Mouse (Mus musculus) midbrain, embryonic 12.5 days (tissue): ENCODE measurements around the gene Rab5b. TPM values are rescaled to one million over a fixed set of nuclear protein-coding genes. Genes with fewer than 3 reads are reported as not detected.
"Not testable (repeated sequence)": the region's sequence is repeated elsewhere in the genome, so short reads cannot be mapped to it uniquely, and the experiment has no call there.

Experiments used
- ATAC-seq: fragments of 200-750 bp; cut with Nextera tagmentation; 2 replicates; pipeline ENCODE4 v1.8.0; 2017; ENCODE audit warnings: low read depth, moderate TSS enrichment, moderate library complexity; ENCODE audit not compliant: low FRiP score
- H3K27ac ChIP-seq: fragments of 300-500 bp; sonication (generic); replicated peaks from 2 replicates; pipeline ENCODE4 v1.5.1; 2016; ENCODE audit warnings: mild to moderate bottlenecking
- H3K27me3 ChIP-seq: fragments of 300-500 bp; sonication (generic); 2 replicates; pipeline ENCODE4 v1.6.1; 2016; ENCODE audit warnings: mild to moderate bottlenecking
- H3K36me3 ChIP-seq: fragments of 300-500 bp; sonication (generic); 2 replicates; pipeline ENCODE4 v1.6.1; 2016
- H3K4me1 ChIP-seq: fragments of 300-500 bp; sonication (generic); 2 replicates; pipeline ENCODE4 v1.6.1; 2016
- H3K4me2 ChIP-seq: fragments of 300-500 bp; sonication (generic); replicated peaks from 2 replicates; pipeline ENCODE4 v1.6.1; 2016; ENCODE audit warnings: mild to moderate bottlenecking, moderate library complexity
- H3K4me3 ChIP-seq: fragments of 300-500 bp; sonication (generic); 2 replicates; pipeline ENCODE4 v1.5.1; 2016; ENCODE audit warnings: mild to moderate bottlenecking
- H3K9ac ChIP-seq: fragments of 300-500 bp; sonication (generic); replicated peaks from 2 replicates; pipeline ENCODE4 v1.6.1; 2016; ENCODE audit warnings: mild to moderate bottlenecking, moderate library complexity
- H3K9me3 ChIP-seq: fragments of 300-500 bp; sonication (generic); 2 replicates; pipeline ENCODE4 v1.6.1; 2016; ENCODE audit warnings: mild to moderate bottlenecking
- WGBS: fragments of 180-500 bp; shearing (Covaris S2); methylation state at CpG from one replicate; pipeline ENCODE4 v1.1.7; 2016; 5-methylcytosine and 5-hydroxymethylcytosine counted together
- polyA plus RNA-seq: library from polyadenylated mRNA; unstranded; fragments of >200 nt; fragmentation: Nextera tagmentation; extraction: Ambion mirVana; gene quantifications from 2 replicates; pipeline ENCODE4 v1.2.1, GENCODE M21; 2016

The Rab5b gene
- polyA plus RNA-seq, 1 experiment from 2014 or later: 96.5 TPM

DNA sequence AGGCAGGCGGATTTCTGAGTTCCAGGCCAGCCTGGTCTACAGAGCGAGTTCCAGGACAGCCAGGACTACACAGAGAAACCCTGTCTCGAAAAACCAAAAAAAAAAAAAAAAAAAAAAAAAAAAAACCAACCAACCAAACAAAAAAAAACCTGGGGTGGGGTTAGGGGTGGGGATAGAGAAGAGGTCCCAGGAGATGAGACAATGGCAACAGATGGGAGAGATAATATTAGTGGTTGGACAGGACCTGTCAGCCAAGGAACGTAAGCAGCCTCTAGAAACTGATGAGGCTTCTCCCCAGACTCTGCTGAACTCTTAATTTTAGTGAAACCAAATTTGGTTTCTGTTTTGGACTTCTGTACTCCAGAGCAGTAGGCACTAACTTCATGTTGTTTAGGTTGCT, 29.4 kb upstream of the Rab5b start:
- not testable (repeated sequence) for H3K36me3 ChIP-seq, H3K27ac ChIP-seq, H3K4me3 ChIP-seq, H3K9ac ChIP-seq, H3K4me1 ChIP-seq, H3K4me2 ChIP-seq, H3K27me3 ChIP-seq, H3K9me3 ChIP-seq, ATAC-seq
- 90% methylated on average over 4 of the region's 4 CpGs for WGBS

DNA sequence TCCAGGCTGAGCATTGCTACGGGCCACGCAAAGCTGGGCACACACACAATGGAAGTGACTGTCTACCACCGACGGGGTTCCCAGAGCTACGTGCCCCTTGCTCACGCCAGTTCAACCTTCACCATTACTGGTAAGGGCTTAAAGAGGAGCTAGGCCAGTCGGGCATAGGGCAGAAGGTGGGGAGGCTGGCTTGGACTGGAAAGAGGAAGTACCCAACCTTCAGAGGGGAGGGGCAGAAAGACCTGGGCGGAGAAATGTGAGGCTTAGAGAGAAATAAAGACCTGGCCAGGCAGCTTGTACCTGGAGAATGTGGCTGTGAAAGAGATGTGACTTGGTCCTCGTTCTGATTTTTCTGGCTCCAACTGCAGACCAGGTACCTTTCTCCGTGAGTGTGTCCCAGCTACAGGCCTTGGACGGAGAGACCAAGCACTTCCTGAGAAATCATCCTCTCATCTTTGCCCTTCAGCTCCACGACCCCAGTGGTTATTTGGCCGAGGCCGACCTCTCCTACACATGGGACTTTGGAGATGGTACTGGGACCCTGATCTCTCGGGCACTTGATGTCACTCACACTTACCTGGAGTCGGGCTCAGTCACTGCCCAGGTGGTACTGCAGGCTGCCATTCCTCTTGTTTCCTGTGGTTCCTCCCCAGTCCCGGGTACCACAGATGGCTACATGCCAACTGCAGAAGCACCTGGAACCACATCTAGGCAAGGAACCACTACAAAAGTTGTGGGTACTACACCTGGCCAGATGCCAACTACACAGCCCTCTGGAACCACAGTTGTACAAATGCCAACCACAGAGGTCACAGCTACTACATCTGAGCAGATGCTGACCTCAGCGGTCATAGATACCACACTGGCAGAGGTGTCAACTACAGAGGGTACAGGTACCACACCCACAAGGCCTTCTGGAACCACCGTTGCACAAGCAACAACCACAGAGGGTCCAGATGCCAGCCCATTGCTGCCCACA, 19.8 kb upstream of the Rab5b start:
- WGBS: 85% methylated on average over 19 of the region's 19 CpGs
- Histone ChIP-seq H3K27me3 (0 out of 2 replicates have a peak, but pooled peaks cover 5% of the 10 kb centered on the region), H3K4me1 (no peaks in the 10 kb centered on the region), H3K4me3 (no peak overlapping the region), H3K36me3 (no peaks in the 10 kb centered on the region), H3K27ac (no peak overlapping the region), H3K4me2 (no peak overlapping the region), H3K9ac (no peak overlapping the region), H3K9me3 (no peaks in the 10 kb centered on the region)
- no peak for ATAC-seq

DNA sequence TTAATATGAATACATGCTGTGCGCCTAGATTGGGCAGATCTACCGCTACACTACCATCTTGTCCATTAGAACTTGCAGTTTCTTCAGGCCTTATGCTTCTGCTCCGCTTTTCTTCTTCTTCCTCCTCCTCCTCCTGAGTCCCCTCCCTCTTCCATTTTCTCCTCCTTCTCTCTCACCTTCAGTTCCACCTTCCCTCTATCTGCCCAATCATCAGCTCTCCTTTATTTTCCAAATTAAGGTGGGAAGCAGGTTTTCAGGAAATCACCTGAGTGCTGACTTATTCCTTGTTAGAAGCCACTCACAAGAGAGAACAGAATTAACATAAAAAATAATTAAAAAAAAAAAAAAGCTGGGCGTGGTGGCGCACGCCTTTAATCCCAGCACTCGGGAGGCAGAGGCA, 15.3 kb upstream of the Rab5b start:
- H3K9me3 ChIP-seq, H3K27ac ChIP-seq, H3K4me2 ChIP-seq, H3K4me1 ChIP-seq, H3K9ac ChIP-seq, ATAC-seq, H3K27me3 ChIP-seq, H3K4me3 ChIP-seq, H3K36me3 ChIP-seq: not testable (repeated sequence)
- WGBS: 97% methylated on average over 7 of the region's 7 CpGs

DNA sequence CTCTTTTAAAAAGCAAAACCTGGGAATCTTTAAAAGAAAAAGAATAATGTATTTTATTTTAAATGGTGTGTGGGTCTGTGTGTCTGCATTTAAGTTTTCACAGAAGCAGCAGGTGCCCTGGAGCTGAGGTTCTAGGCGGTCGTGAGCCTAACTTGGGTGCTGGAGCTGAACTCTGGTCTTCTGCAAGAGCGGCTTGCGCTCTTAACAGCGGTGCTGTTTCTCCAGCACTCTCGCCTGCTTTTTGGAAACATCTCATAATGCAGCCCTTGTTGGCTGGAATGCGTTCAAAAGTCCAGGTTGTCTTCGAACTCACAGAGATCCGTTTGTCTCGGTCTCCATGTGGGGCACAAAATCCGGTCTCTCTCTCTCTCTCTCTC, 9.2 kb upstream of the Rab5b start:
- H3K9me3 ChIP-seq: no peaks in the 10 kb centered on the region
- peak; percentile 17 for ATAC-seq
- 0 out of 2 replicates have a peak, but pooled peaks cover 5% of the 10 kb centered on the region for H3K27me3 ChIP-seq
- no peak overlapping the region; the same call in 1 of the 2 replicates for H3K9ac ChIP-seq
- 9% methylated on average over 11 of the region's 11 CpGs for WGBS
- no peak overlapping the region for H3K27ac ChIP-seq
- H3K36me3 ChIP-seq: peaks cover 16% of the 10 kb centered on the region
- peaks cover 23% of the 10 kb centered on the region for H3K4me1 ChIP-seq
- peak overlapping the region; percentile 65 for H3K4me3 ChIP-seq
- H3K4me2 ChIP-seq: peak overlapping the region; percentile 63

DNA sequence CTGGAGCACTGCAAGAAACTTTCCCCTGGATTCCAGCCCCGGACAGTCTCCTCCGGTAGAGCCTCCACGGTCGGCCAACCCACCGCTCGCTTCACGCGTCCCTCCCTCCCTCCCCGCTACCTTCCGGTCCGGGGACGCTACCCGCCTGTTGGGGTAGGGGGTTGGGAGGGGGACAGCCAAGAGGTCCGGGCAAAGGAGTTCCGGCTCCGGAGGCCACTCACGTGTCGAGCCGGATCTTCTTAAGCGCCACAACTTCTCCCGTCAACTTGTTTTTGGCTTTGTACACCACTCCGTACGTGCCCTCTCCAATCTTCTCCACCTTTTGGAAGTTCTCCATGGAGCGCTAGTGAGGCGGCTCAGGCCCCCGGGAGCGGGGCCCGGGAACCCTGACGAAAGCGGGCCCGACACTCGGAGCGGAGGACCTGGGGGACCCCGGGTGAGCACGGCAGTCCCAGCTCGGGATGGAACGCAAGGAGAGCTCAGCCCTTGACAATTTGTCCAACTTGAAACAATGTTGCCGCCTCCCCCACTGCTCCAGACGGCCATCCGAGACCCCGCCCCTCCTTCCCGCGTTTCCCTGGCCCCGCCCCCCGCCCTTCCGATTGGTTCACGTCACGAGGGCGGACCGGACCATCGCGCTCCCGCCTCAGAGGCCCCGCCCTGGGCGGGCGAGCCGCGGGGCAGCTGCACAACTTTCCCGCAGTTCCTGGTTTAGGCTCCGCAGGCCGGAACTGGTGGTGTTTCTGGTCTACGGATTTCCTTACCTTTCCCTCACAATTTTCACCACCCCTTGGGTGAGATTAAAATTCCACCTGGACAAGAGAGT, 8.6 kb upstream of the Rab5b start, which contains the start of gene Cdk2:
Cdk2 (minus strand) TSS at position 541 of the 826 bp plus-strand sequence.
- H3K4me2 ChIP-seq: peak within 1 kb of the TSS; percentile 63
- ATAC-seq: peak; percentile 94
- no peaks in the 10 kb centered on the region for H3K9me3 ChIP-seq
- H3K4me1 ChIP-seq: peaks cover 23% of the 10 kb centered on the region
- peaks cover 22% of the 10 kb centered on the region for H3K36me3 ChIP-seq
- peak within 1 kb of the TSS; percentile 65 for H3K9ac ChIP-seq
- H3K27me3 ChIP-seq: 0 out of 2 replicates have a peak, but pooled peaks cover 5% of the 10 kb centered on the region
- peak within 1 kb of the TSS; percentile 65 for H3K4me3 ChIP-seq
- H3K27ac ChIP-seq: peak within 1 kb of the TSS; percentile 77
- under 1% methylated on average over 62 of the region's 62 CpGs for WGBS

DNA sequence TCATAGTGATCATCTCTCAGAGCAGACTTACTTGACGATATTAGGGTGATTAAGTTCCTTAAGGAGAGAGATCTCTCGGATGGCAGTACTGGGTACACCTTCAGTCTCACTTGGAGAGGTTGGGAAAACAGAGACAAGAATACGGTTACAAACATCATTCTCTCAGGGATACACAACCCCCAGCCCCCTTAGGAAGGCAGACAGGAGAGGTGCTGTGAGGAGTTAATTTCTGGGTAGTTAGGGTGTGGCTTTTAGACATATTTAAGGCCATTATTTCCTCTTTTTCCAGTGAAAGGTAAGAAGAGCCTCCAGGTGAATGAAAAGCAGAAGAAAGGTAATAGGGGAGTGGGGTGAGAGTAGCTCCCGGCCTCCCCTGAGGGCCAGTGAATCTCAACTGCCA, 7.8 kb upstream of the Rab5b start, which contains the start of gene Pmel:
Pmel (plus strand) TSS at position 301 of the 400 bp plus-strand sequence.
- peak within 1 kb of the TSS; percentile 65 for H3K4me3 ChIP-seq
- peak within 1 kb of the TSS; percentile 65 for H3K9ac ChIP-seq
- peaks cover 30% of the 10 kb centered on the region for H3K36me3 ChIP-seq
- H3K27me3 ChIP-seq: 0 out of 2 replicates have a peak, but pooled peaks cover 5% of the 10 kb centered on the region
- H3K9me3 ChIP-seq: no peaks in the 10 kb centered on the region
- 23% methylated on average over 4 of the region's 4 CpGs for WGBS
- peaks cover 23% of the 10 kb centered on the region for H3K4me1 ChIP-seq
- no peak for ATAC-seq
- H3K27ac ChIP-seq: peak within 1 kb of the TSS; percentile 77
- peak within 1 kb of the TSS; percentile 63 for H3K4me2 ChIP-seq

DNA sequence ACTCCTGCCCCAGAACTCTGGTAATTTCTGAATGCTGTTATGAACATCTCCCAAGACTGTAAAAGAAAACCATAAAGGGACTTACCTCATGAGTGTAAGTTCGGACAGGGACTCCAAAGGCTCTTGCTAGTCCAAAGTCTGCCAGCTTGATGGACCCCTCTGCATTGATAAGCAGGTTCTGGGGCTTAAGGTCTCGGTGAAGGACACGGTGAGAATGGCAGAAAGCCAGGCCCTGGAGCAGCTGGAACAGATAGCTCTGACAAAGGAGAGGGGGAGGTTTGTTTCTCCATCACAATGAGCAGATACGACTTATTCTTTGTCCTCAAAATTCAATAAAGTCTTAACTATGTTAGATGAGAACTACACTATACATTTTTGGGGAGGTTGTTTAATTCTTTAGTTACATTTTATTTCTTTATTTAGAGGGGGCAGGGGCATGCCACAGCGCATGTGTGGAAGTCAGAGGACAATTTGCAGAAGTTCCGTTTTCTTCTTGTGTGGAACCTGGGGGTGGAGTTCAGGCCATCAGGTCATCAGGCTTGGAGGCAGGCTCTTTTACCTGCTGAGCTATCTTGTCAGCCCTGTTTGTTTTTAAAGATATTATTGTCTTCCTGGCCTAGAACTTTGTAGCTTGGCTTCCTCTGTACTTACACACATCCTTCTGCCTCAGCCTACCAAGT, 6.4 kb upstream of the Rab5b start:
- Histone ChIP-seq H3K9ac (no peak overlapping the region), H3K4me3 (no peak overlapping the region), H3K36me3 (peaks cover 39% of the 10 kb centered on the region), H3K4me1 (peaks cover 23% of the 10 kb centered on the region), H3K27me3 (0 out of 2 replicates have a peak, but pooled peaks cover 5% of the 10 kb centered on the region), H3K4me2 (no peak overlapping the region), H3K27ac (no peak overlapping the region), H3K9me3 (no peaks in the 10 kb centered on the region)
- WGBS: 80% methylated on average over 6 of the region's 6 CpGs
- ATAC-seq: no peak

DNA sequence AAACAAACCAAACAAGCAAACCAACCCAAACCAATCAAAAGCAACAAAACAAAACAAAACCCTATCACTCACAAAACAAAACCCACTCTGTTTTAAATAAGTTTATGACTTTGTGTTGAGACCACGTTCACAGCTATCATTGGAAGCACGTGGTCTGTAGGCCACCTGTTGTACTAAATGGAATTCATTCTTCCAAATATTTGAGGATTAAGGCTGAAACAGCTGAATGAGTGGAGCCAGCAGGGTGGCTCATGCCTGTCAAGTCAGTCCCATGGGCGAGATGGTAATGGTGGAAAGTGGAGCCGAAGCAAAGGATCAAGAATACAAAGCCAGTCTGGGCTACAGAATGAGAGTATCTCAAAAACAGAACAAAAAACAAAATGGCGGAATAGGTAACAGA, 4.6 kb upstream of the Rab5b start:
- Histone ChIP-seq H3K27ac (no peak overlapping the region), H3K4me2 (no peak overlapping the region), H3K36me3 (peaks cover 39% of the 10 kb centered on the region), H3K9ac (no peak overlapping the region), H3K27me3 (0 out of 2 replicates have a peak, but pooled peaks cover under 1% of the 10 kb centered on the region), H3K4me1 (peaks cover 22% of the 10 kb centered on the region), H3K4me3 (no peak overlapping the region), H3K9me3 (no peaks in the 10 kb centered on the region)
- 79% methylated on average over 5 of the region's 5 CpGs for WGBS
- no peak for ATAC-seq

DNA sequence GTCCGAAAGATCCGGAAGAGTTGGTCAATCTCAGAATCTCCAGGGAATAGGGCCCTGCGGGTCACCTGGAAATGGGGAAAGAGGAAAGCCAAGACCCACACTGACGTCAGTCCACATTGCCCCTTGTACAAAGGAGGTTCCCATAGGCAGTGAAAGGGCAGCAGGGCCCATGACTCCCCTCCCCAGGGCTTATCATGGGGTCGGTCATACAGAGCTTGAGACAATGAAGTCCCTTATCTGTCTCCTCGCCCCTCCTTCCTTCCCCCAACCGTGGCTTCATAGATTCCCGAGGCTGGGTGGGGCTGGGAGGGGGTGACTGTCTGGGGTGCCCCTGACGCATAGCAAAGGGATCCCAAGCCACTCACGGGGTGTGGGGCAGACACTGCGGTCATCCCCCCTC, 3.5 kb upstream of the Rab5b start:
- H3K4me1 ChIP-seq: peaks cover 24% of the 10 kb centered on the region
- H3K4me3 ChIP-seq: no peak overlapping the region
- H3K27ac ChIP-seq: no peak overlapping the region
- H3K4me2 ChIP-seq: no peak overlapping the region
- no peaks in the 10 kb centered on the region for H3K9me3 ChIP-seq
- no peak for ATAC-seq
- H3K27me3 ChIP-seq: no peaks in the 10 kb centered on the region
- no peak overlapping the region for H3K9ac ChIP-seq
- peaks cover 39% of the 10 kb centered on the region for H3K36me3 ChIP-seq
- WGBS: 79% methylated on average over 10 of the region's 11 CpGs

DNA sequence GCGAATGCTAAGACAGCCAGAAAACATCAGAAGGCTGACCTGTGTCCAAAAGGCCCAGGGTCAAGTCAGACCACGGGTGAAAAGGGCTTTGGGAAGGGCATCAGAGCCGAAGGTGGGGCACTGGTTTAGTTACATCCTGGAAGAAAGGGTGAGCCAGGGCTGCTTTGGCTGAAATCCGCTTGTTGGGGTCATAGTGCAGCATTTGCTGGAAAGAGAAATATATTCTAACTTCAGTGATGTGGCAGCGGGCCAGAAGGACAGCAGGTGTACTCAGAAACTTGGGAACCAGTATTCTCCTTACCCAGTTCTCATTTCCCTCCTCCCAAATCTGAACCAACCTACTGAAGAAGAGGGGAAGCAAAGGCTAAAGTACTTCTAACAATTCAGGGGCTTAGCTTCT, 2.9 kb upstream of the Rab5b start:
- H3K4me1 ChIP-seq: peaks cover 26% of the 10 kb centered on the region
- no peak overlapping the region for H3K9ac ChIP-seq
- ATAC-seq: no peak
- no peak overlapping the region for H3K27ac ChIP-seq
- peaks cover 39% of the 10 kb centered on the region for H3K36me3 ChIP-seq
- 87% methylated on average over 5 of the region's 5 CpGs for WGBS
- H3K4me2 ChIP-seq: no peak overlapping the region
- no peak overlapping the region for H3K4me3 ChIP-seq
- no peaks in the 10 kb centered on the region for H3K9me3 ChIP-seq
- H3K27me3 ChIP-seq: no peaks in the 10 kb centered on the region

DNA sequence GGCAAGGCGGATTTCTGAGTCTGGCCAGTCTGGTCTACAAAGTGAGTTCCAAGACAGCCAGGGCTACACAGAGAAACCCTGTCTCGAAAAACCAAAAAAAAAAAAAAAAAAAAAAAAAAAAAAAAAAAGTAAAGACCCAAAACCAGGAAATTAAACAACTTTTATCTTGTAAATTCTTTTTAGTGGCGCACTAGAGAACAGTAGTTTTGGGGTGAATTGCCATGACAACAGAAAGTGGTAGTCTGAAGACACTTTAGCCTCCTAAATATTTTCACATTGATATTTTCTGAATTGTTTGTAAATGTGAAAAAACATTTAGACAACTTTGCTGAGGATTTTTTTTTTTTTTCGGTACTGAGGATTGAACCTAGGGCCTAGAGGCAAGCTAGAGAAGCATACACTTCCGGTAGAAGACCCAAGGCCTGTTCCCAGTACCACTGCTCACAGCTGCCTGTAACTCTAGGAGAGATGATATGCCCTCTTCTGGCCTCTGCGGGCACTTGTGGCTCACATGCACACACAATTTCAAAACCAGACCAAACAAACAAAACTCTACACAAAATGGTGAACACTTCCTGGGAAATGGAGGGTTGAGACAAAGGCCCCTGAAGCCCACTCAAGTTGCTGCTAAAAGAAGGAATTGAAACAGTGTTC, 1.1 kb upstream of the Rab5b start:
- H3K4me3 ChIP-seq: no peak overlapping the region

More for the DNA sequence above, 1.1 kb upstream of the Rab5b start:
- no peak for ATAC-seq
- Histone ChIP-seq H3K36me3 (peaks cover 37% of the 10 kb centered on the region), H3K9ac (no peak overlapping the region), H3K9me3 (no peaks in the 10 kb centered on the region), H3K27ac (no peak overlapping the region), H3K4me2 (peak overlapping the region; percentile 57), H3K27me3 (no peaks in the 10 kb centered on the region), H3K4me1 (peaks cover 12% of the 10 kb centered on the region)
- WGBS: 89% methylated on average over 6 of the region's 6 CpGs
